Mouse (Mus musculus): ENCODE data around the gene Rapgefl1. TPM values are rescaled to one million over a fixed set of nuclear protein-coding genes. Genes with fewer than 3 reads are reported as not detected.

The Rapgefl1 gene
- polyA plus RNA-seq, 1 experiment: 0.40 TPM

DNA sequence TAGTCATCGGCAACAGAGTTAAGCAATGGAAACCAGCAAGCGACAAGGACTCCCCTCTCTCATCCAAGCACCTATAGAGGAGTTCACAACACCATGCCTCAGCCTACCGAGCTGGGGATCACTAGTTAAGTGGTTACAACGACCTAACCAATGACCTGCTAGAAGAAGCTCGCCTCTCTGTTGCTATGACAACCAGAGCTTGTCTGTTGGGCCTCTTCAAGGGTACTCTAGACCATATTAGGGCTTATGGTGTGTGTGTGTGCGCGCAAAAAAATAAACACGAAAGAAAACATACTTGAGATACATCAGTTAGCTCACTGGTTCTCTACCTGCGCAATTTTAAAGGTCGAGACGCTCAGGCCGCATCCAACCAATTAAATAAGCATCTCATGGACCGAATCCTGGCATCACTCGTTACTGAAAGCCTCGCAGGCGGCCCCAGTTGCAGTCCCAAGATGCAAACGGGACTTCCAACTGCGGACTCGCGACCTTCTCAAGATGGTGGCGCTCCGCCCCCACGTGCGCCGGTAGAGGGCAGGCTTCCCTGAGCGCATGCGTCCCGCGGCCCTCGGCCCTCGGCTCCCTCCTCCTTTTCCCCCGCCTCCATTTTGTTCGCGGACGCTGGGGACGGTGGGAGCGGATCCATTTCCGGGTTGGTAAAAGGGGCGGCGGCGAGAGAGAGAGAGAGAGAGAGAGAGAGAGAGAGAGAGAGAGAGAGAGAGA is 26.6 kb downstream of the Rapgefl1 start, which contains the start of gene Wipf2:
Gene Wipf2, plus strand, starts transcription at position 611 of the 723 bp plus-strand sequence.
- no peaks in the 10 kb centered on the region for H3K4me1 ChIP-seq (ENCODE audit: control insufficient read depth, insufficient read depth, insufficient read length, low read length)
- H3K4me3 ChIP-seq (ENCODE audit: insufficient read depth, low read depth, low read length): peak within 1 kb of the TSS; percentile 82
- H3K27ac ChIP-seq (replicated peaks; ENCODE audit: low read depth, low read length): peak within 1 kb of the TSS; percentile 79

DNA sequence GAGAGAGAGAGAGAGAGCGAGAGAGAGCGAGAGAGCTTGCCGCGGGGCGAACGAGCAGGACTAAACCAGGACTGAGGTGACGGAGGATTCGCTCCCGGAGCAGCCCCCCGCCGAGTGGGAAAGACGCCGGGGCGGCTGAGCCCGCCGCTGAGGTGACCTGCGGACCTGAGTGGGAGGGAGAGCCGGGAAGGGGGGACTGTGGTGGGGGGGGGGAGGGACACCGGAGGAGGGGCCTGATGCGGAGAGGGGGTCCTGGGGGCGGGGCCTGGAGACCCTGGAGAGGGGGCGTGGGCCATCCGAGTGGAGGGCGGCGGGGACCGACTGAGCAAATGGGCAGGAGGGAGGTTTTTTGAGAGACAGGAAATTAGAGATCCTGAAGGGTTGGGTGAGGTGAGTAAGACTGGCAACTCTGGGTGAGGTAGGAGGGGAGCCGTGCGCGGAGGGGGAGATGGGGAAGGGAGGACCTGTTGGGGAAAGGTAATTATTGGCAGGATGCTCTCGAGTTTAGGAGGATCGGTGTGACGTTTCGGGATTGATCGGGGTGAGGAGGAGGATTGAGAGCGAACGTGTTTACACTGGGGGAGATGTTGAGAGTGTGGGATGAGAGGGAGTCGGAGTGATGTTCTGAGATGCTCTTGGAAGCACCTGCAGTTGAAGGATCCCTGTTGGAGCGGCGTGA is 27.3 kb downstream of the Rapgefl1 start:
- Histone ChIP-seq H3K4me3 (ENCODE audit: insufficient read depth, low read depth, low read length) (peak overlapping the region; percentile 82), H3K4me1 (ENCODE audit: control insufficient read depth, insufficient read depth, insufficient read length, low read length) (no peaks in the 10 kb centered on the region), H3K27ac (replicated peaks; ENCODE audit: low read depth, low read length) (peak overlapping the region; percentile 79)

DNA sequence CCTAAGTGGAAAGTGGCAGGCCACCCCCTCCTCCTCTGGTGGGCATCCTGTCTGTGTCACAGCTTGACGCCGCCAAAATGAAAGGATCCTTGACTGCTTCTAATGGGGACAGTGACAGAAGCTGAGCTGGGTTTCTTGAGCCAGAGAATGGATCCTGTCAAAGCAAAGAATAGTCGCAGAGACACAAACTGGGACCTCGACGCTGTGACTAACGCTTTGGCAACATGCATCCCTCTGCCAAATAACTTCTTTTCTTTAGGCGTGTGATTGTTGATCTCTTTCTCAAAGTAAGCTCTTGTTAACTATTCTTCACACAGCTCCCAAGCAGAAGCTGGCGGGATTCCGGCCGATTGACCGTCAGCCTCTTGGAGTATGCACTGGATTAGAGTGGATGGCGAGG is 30.7 kb downstream of the Rapgefl1 start:
- H3K27ac ChIP-seq (replicated peaks; ENCODE audit: low read depth, low read length): no peak overlapping the region
- H3K4me1 ChIP-seq (ENCODE audit: control insufficient read depth, insufficient read depth, insufficient read length, low read length): 0 out of 2 replicates have a peak, but pooled peaks cover 2% of the 10 kb centered on the region
- H3K4me3 ChIP-seq (ENCODE audit: insufficient read depth, low read depth, low read length): no peak overlapping the region

DNA sequence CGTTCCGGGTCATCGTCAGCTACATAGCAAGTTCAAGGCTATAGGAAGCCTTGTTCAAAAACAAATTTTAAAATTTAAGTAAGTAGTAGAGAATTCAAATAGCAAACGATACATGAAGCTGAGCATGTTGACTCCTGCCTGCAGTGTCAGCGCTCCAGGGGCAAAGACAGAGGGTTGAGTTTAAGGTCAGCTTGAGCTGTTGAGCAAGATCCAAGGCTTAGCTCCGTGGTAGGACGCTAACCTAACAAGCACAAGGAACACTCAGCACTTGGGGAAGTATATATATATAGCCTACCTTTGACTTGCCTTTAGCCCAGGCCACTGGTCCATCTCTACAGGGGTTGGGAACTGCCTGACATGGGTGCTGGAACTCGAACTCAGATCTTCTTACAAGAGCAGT is 33.3 kb downstream of the Rapgefl1 start:
- H3K27ac ChIP-seq (replicated peaks; ENCODE audit: low read depth, low read length): no peak overlapping the region
- no peak overlapping the region for H3K4me3 ChIP-seq (ENCODE audit: insufficient read depth, low read depth, low read length)
- 0 out of 2 replicates have a peak, but pooled peaks cover 2% of the 10 kb centered on the region for H3K4me1 ChIP-seq (ENCODE audit: control insufficient read depth, insufficient read depth, insufficient read length, low read length)

DNA sequence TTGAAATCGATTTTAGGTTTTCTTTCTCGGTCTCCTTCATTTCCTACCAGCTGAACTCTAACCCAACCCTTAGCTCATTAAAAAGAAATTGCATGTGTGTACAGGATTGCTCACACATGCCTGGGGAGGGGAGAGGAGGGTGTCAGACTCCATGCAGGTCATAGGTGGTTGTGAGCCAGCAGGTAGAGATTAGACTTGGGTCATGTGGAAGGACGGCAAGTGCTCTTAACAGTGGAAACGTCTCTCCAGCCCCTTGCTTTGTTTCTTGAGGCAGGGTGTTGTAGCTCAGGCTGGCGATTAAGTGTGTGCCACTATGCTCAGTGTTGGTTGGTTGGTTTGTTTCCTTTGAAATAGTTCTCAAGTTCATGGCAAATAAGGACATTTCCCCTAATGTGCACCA is 34.2 kb downstream of the Rapgefl1 start:
- H3K27ac ChIP-seq (replicated peaks; ENCODE audit: low read depth, low read length): no peak overlapping the region
- H3K4me1 ChIP-seq (ENCODE audit: control insufficient read depth, insufficient read depth, insufficient read length, low read length): 0 out of 2 replicates have a peak, but pooled peaks cover 2% of the 10 kb centered on the region
- no peak overlapping the region for H3K4me3 ChIP-seq (ENCODE audit: insufficient read depth, low read depth, low read length)

DNA sequence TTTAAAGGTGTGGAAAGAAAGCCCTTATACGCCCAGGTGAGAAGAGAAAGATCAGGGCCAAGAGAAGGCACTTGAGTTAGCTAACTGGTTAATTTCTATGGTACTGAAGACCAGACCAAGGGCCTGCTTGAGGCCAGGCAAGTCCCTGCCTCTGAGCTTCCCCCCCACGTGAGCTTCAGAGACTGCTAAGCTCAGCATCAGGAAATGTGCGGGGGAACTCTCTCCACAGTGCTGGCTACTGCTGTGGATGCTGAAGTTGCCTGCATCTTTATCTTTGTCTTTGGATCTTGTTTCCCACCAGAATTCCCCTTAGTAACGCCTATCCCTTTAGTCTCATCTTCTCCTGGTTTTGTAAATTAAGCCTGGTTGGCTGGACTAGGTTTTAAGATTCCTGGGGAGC is 34.8 kb downstream of the Rapgefl1 start:
- no peak overlapping the region for H3K4me3 ChIP-seq (ENCODE audit: insufficient read depth, low read depth, low read length)
- no peak overlapping the region for H3K27ac ChIP-seq (replicated peaks; ENCODE audit: low read depth, low read length)
- H3K4me1 ChIP-seq (ENCODE audit: control insufficient read depth, insufficient read depth, insufficient read length, low read length): 0 out of 2 replicates have a peak, but pooled peaks cover 2% of the 10 kb centered on the region

DNA sequence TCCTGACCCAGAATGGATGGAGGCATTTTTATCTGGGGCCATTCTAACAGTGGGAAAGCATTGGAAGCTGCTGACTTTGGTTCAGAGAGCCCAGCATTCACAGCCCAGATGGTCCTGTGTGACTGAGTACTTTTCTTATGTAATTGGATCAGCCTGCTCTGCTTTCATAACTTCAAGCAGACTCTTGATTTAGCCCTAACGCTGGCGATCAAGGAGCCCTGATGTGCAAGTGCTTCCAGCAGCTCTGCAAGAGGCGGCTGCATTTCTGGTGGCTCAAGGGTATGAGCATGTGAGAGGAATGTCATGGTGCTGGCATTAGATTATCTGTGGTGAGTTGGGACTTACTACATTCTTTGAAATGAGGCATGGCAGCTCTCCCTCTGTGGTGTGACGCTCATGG is 35.5 kb downstream of the Rapgefl1 start:
- H3K27ac ChIP-seq (replicated peaks; ENCODE audit: low read depth, low read length): no peak overlapping the region
- H3K4me1 ChIP-seq (ENCODE audit: control insufficient read depth, insufficient read depth, insufficient read length, low read length): peaks cover 6% of the 10 kb centered on the region; the same call in 1 of the 2 replicates
- H3K4me3 ChIP-seq (ENCODE audit: insufficient read depth, low read depth, low read length): no peak overlapping the region

GRCm38 (mm10) chr11:98873900-98874299 is 37.3 kb downstream of the Rapgefl1 start:
- Histone ChIP-seq H3K27ac (replicated peaks; ENCODE audit: low read depth, low read length) (no peak overlapping the region), H3K4me1 (ENCODE audit: control insufficient read depth, insufficient read depth, insufficient read length, low read length) (peaks cover 6% of the 10 kb centered on the region; the same call in 1 of the 2 replicates), H3K4me3 (ENCODE audit: insufficient read depth, low read depth, low read length) (no peak overlapping the region)

GRCm38 (mm10) chr11:98877001-98877400 is 40.4 kb downstream of the Rapgefl1 start:
- H3K27ac ChIP-seq (replicated peaks; ENCODE audit: low read depth, low read length): no peak overlapping the region
- H3K4me1 ChIP-seq (ENCODE audit: control insufficient read depth, insufficient read depth, insufficient read length, low read length): peaks cover 3% of the 10 kb centered on the region; the same call in 1 of the 2 replicates
- no peak overlapping the region for H3K4me3 ChIP-seq (ENCODE audit: insufficient read depth, low read depth, low read length)

DNA sequence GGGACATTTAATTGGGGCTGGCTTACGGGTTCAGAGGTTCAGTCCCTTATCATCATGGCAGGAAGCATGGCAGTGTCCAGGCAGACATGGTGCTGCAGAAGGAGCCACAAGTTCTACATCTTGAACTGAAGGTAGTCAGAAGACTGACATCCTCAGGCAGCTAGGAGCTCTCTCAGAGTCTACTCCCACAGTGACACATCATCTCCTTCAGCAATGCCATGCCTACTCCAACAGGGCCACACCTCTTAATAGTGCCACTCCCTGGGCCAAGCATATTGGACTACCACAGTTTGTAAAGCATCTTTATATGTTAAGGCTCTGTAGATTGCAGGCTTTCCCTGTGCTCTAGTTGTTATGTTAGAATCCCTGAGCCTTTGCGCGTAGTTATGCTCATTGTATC is 51.1 kb downstream of the Rapgefl1 start:
- H3K27ac ChIP-seq (replicated peaks; ENCODE audit: low read depth, low read length): no peak overlapping the region
- no peak overlapping the region for H3K4me3 ChIP-seq (ENCODE audit: insufficient read depth, low read depth, low read length)
- H3K4me1 ChIP-seq (ENCODE audit: control insufficient read depth, insufficient read depth, insufficient read length, low read length): no peaks in the 10 kb centered on the region

GRCm38 (mm10) chr11:98889077-98889476 is 52.5 kb downstream of the Rapgefl1 start:
- Histone ChIP-seq H3K4me1 (ENCODE audit: control insufficient read depth, insufficient read depth, insufficient read length, low read length) (no peaks in the 10 kb centered on the region), H3K27ac (replicated peaks; ENCODE audit: low read depth, low read length) (no peak overlapping the region), H3K4me3 (ENCODE audit: insufficient read depth, low read depth, low read length) (no peak overlapping the region)

GRCm38 (mm10) chr11:98889977-98890376 is 53.4 kb downstream of the Rapgefl1 start:
- no peaks in the 10 kb centered on the region for H3K4me1 ChIP-seq (ENCODE audit: control insufficient read depth, insufficient read depth, insufficient read length, low read length)
- H3K4me3 ChIP-seq (ENCODE audit: insufficient read depth, low read depth, low read length): no peak overlapping the region
- no peak overlapping the region for H3K27ac ChIP-seq (replicated peaks; ENCODE audit: low read depth, low read length)

DNA sequence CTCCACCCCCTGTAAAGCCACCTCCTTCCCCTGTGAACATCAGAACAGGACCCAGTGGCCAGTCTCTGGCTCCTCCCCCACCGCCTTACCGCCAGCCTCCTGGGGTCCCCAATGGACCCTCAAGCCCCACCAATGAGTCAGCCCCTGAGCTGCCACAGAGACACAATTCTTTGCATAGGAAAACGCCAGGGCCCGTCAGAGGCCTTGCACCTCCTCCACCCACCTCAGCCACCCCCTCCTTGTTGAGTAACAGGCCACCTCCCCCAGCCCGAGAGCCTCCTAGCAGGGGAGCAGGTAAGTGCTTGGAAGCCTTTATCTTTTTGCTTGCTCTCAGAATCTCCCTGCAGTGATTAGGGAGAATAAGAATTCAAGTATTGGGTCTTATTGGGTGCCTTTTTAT is 55.8 kb downstream of the Rapgefl1 start:
- no peak overlapping the region for H3K27ac ChIP-seq (replicated peaks; ENCODE audit: low read depth, low read length)
- H3K4me1 ChIP-seq (ENCODE audit: control insufficient read depth, insufficient read depth, insufficient read length, low read length): no peaks in the 10 kb centered on the region
- no peak overlapping the region for H3K4me3 ChIP-seq (ENCODE audit: insufficient read depth, low read depth, low read length)

- no peak overlapping the region for H3K4me3 ChIP-seq (ENCODE audit: insufficient read depth, low read depth, low read length)
- H3K27ac ChIP-seq (replicated peaks; ENCODE audit: low read depth, low read length): no peak overlapping the region
- peaks cover 3% of the 10 kb centered on the region; the same call in 1 of the 2 replicates for H3K4me1 ChIP-seq (ENCODE audit: control insufficient read depth, insufficient read depth, insufficient read length, low read length)
Measured at GRCm38 (mm10) chr11:98900529-98901125, 64.0 kb downstream of the Rapgefl1 start.

DNA sequence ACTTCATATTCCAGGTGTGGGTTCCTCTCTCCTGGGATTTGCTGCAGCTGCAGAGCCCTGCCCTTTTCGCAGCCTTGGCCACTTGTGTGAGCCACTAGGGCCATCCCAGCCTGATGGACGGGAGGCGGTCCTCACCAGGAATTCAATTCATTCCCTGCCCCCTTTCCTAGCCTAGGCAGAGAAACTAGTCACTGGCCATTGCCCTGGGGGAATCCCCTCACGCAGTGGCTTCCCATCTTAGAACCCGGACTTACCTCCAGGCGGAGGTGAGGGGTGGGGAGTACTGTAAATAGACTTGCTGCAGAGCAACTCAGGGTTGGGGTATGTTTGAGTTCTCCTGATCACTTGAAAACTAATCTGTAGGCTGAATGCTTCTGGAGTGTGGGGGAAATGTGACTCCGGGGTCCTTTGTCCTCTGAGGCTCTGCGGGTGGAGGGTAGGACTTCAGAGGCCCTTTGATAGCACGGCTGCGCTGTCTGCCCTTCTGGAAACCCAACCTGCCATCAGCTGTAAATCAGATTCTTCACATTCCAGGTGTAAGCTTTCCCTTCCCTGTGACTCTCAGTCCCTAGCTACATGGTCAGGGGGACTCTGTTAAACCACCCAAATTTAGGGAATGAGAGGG is 66.1 kb downstream of the Rapgefl1 start:
- no peak overlapping the region for H3K27ac ChIP-seq (replicated peaks; ENCODE audit: low read depth, low read length)
- no peak overlapping the region for H3K4me3 ChIP-seq (ENCODE audit: insufficient read depth, low read depth, low read length)
- peaks cover 5% of the 10 kb centered on the region; the same call in 1 of the 2 replicates for H3K4me1 ChIP-seq (ENCODE audit: control insufficient read depth, insufficient read depth, insufficient read length, low read length)

Data from brown adipose tissue, adult 24 weeks (tissue).